Mouse (Mus musculus) fat pad, adult 2 months (tissue): Measurements from ENCODE around the gene Phpt1.

Source experiments
- DNase-seq: peaks from one replicate; pipeline ENCODE4 v3.0.0-alpha.2; 2011; ENCODE audit warnings: low read depth, low spot score; ENCODE audit errors: extremely low read depth

Phpt1 gene

DNA sequence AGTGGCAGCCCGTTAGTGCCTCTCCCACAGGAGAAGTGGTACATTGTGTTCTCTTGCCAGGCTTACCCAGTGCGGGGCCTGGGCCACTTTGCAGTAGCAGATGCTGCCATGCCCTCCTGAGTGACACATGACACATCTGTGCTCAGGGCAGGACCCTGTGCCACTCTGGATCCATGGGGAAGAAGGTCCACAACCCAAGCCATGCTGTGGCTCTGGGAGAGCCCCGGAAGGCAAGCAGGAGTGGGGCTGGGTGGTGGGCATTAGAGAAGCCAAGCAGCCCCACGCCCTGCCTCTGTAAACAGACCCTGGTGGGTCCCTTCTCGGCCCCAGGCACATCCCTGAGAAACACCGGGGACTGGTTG, 8.1 kb upstream of the Phpt1 start:
- DNase-seq: no peak

DNA sequence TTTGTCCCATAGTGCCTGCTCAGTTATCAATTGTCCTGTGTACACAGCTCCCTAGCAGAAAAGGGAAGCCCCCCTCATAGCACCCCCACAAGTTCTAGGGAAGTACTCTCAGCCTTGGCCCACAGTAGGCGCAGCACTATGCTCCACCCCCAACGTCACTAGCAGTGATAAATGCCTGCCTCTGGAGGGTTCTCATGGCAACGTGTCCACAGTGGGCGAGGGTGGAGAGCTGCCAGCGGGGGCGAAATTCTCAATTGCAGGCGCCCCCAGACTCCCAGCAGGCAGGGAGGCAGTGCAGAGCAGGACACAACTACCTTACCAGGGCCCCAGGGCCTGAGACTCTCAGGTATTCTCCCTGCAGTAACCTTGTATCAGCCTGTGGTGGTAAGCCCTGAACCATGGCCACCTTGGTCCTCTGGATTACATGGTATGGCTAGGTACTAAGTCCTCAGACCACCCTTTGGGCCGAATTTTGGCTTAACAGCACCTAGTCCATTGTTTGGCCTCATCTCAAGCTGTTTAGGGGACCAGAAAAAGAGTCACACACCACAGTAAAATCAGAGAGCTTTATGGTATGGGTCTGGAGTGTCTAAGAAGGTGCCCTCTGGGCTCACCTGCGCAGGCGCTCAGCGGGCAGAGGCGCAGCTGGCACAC, 7.6 kb upstream of the Phpt1 start:
- DNase-seq: no peak

DNA sequence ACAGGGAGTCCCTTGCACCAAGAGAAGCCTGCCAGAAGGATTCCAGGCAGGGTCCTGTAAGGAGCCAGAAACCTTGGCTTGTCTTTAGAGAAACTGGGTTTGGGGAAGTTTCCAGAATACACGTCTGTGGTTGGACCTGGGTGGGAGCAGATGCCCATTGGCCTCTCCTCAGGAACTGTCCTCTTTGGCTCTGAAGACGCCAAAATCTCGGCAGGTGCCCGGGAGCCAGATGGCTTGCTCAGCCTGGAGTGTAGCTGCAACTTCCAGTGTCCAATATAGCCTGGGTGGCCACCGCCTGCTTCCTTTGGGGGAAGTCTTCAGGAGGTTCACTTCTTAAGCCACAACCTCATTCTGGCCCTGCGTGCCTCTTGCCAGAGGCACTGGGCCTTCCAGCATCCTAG, 6.9 kb upstream of the Phpt1 start:
- no peak for DNase-seq

DNA sequence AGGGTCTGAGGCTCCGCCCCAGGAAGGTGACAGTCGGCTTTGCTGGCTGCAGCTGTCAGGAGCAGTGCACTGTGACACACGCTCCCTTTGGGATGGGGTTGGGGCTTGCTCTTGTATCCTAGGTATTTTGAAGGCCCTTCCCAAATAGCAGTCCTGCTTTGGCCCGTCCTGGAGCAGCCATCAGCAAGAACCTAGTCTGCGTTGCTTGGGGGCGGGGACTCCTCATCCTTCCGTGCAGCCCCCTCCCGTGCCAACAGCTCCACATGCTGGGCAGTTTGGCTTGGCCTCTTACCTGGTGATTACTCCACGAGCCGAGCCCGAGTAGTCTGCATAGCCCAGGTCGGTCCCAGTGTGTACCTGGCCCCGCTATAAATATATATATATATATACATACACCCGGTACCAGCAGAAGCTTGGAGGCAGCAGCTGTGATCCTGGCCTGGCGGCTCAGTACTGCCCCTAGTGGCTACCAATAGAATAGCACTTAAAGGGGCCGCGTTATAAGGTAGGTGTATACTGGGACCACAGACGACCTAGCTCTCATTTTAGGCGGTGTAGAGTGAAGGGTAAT, 6.4 kb upstream of the Phpt1 start, which contains the start of gene Ajm1:
Gene Ajm1 (minus strand): TSS at position 464 of the 571 bp plus-strand sequence.
- no peak for DNase-seq

DNA sequence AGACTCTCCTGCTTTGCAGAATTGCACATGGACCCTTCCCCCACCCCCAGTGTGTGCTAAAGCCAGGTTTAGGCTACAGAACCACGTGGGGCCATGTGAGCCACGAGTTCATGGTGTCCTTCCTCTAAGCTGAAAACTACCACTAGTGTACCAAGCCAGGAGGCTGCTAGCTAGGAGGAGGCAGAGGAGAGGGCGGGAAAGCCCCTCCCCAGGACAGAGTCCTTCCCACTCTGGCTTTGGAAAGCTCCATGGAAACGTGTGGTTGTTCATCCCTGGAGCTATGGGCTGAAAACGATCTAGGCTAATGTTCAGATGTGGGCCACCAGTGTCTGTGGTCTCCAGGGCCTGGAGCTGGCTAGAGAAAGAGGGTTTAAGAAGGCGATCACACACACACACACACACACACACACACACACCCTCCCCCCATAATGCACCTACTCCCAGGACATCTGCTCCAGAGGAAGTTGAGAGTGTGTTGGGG, 5.6 kb upstream of the Phpt1 start:
- no peak for DNase-seq

DNA sequence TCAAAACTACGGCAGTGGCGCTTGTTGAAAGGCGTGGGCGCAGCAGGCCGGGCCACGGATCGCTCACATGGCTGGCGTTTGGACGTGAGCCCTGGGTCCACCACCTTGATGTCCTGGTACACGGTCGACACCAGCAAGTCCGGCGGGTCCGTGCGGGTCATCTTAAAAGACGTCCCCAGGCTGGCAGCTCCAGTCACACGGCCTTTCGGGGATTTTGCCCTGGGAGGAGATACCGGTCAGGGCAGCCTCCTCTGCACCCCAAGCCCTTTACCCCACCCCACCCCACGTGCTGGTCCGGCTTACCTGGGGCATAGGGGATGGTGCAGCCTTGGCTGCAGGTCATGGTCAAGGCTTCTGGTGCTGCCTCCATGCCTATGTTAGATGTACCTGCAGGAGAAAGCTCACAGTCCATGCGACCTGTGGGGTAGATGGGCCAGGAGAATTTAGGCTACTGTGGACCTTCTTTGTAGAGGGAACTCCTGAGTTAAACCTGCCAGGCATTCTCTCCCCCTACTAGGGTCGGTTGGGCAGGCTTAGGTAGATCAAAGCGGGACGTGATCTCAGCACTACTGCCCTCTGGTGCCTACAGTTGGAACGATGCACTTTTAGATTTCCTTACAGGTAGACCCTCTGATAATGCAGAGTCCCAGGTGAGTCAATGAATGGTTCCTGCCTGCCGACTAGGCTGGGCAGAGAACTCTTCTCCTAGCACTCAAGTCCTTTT, 4.9 kb upstream of the Phpt1 start:
- no peak for DNase-seq

DNA sequence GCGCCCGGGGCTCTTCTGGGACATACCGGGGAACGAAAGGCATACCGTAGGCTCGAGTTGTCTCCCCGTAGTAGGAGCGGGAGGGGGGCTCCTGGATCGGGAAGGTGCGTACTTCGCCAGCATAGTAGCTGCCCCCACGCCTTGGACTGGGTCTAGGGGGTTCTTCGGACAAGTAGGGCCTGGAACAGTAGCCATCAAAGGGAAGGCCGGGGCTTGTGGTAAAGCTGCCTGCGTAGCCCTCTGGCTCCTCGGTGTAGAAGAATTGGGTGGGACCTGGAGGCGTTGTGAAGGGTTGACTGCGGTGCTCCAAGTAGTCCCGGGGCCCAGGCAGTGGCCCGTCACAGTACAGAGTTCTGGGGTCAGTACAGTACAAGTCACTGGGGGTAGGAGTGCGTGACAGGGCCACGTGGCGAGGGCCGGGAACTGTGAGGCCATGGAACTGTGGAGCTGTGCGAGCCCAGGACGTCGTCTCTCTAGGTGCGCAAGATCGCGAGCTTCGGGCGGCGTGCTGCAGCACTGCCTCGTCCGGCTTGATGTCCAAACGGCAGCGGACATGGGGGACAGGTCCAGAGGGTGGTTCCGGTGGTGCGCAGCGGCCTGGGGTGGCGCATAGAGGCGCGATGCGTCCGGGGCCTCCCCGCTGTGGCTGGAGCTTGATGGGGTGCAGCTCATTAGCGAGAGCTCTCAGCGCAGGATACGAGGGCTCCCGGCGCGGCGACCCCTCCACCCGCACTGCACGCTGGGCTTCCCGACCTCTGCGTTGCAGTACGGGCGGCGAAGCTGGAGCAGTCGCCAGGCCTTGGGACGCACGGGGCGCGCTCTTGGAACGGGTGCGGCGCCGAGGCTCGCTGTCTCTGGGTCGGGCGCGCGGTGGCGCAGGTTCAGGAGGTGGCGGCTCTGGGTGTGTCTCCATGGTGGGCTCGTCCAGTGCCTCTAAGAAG, 4.0 kb upstream of the Phpt1 start:
- no peak for DNase-seq

DNA sequence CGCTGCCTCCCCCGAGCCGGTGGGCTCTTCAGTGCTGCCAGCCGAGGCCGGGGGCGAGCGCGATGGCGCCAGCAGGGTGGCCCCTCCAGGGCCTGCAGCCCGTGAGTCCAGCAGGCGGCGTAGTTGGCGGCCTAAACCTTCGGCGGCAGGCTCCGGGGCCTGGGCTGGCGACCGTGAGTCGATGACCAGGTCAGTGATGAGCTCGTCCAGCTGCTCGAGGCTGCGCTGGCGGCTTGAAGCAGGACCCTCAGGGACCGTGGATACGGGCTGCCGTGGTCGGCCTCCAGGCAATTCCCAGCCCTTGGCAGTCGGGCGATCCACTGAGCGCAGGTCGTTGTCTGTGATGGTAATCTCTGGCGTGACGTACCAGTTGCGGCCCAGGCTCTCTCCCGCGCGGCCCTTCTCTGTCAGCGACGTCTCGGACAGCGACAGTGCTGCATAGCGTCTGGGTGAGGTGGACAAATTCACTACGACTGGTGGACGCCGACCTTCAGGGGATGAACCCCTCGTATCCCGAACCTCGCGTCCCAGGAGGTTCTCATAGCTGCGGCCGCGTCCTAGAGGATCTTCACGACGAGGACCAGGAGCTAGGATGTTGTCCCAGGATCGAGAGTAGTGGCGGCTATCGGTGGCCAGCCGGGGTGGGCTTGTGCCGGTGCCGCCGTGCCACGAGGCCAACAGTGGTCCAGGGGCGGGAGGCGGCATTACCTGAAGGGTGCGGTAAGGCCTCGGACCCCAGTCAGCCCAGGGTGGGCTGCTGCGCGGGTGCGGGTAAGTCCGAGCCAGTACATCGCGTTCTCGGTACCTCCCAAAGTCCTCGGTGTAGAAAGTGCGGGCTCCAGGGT, 3.1 kb upstream of the Phpt1 start:
- no peak for DNase-seq

DNA sequence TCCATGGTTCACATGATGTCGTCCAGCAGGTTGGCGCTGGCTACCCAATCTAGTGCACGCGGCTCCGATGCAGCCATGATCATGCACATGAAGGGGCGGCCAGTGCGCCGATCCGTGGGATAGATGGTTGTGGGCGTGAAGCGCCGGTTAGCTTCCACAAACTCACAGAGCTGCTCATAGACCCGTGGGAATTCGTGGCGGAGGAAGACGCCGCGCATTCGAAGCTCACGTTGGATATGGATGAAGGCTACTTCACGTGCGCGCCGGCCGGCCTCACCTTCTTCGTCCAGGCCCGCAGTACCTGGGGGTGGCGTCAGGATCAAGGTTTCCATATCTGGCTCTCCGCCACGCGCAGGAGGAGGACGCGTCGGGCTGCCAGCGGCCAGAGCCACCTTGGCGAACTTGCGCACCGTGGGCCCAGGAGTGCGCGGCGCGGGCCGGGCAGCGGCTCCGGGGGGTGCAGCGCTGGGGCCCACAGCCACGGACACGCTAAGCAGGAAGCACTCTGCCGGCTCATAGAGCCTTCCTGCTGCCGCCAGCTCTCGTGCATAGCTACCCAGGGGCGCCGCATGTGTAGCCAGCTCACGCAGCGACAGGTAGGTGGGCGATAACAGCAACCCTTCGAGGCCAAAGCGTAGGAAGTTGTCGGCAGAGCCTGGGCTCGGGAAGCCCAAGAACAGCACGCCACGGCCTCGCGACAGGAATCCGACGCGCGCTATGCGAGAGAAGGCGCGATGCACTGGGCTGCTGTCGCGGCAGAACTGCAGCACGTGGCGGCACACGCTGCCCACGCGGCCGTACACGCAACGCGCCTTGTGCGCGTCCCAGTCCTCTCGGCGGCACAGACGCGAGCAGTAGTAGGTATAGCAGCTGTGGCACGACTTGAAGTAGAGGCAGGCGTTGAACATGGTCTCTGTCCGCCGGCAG, 2.2 kb upstream of the Phpt1 start:
- no peak for DNase-seq

DNA sequence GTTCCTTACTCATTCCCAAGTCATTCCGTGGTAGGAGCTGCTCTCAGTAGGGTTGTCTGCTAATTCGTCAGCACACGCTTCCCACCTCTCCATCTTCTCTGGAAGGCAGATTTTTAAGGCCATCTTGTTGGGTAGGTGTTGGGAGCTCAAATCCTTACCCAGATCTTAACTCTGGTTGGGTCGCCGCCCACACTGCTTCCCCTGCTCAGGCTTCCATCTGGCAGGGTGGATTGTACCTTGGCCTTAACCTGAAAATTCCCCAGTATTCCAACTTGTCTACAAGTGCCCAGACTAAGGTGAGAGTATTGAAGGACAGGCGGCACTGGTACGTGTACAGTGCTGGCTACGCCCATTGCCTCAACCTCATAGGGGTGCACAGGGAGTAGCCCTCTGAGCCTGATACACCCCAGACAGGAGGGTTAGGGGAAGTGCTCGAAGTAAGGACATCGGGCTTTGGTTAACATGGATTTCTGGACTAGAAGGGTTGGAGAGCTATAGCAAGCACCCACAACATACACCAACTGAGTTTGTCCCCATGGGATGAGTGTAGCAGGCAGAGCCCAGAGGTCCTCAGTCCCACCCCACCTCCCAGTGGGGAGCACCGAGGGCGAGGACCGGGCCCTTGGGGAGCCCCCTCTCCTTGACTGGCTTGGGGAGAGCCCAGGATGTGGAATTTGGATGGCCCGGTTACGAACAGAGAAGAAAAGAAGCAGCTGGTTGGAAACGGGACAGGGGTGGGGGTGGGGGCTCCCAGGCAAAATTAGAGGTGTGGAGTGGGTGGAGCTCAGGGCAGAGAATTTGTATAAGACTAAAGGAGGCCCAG, 1.2 kb upstream of the Phpt1 start:
- DNase-seq: no peak

DNA sequence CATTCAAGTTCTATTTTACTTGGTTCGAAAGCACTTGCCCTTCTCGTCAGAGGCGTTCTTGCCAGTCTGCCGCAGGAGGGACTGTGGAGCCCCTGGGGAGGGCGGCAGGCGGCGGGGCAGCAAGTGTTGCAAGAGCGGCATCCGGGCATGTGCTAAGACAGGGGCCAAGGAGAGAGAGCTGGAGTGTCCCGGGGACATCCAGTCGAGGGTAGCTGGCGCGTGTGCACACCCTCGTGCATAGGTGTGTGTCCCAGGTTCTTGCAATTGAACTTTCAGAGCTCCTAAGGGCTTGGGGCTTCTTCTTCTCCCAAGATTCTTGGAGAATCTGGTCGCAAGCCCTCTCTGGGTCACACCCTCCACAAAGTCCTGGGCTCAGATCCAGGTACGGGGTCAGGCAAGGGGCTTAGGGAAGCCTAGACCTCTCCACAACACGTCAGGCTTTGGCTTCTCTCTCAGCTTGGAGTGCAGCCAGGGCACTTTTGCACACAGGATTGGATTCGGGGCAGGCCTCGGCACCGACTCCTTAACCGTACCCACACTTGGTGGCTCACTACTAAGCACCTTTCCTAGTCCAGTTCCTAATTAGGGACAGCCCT, 506 bp upstream of the Phpt1 start:
- no peak for DNase-seq

DNA sequence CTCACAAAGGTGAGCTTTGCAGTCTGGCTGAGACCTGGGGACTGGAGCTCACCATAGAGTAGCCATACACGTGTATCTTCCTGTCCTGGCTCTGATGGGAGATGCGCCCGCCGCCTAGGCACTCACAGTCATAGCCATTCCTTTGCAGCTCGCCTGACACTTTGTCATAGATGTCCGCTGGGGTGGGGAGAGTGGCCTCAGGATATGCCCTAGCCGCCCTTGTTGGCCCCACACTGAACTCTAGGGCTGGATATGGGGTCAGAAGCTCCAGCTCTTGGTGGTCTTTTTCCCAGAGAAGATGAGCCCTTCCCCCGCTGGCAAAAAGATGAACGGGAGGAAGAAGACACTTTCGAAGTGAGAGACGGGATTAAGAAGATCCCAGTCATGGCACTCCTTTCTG, 888 bp downstream of the Phpt1 start:
- DNase-seq: no peak

DNA sequence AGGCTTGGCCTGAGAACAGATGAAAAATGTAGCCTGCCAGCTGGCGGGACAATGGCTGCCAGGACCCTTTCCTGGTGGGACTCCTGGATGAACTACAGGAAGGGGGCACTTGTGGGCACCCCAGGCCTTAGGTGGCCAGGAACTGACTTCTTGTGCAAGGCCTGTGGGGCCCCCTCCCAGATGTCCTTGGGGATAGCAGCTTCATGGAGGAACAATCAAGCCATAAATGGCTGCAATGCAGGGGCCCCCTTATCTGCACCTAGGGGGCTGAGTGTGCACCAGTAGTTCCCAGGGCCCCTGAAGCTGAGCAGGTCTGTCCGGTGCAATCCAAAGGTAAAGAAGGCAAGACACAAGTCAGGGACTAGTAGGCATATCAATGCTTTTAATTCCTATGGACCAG, 2.0 kb downstream of the Phpt1 start:
- no peak for DNase-seq

DNA sequence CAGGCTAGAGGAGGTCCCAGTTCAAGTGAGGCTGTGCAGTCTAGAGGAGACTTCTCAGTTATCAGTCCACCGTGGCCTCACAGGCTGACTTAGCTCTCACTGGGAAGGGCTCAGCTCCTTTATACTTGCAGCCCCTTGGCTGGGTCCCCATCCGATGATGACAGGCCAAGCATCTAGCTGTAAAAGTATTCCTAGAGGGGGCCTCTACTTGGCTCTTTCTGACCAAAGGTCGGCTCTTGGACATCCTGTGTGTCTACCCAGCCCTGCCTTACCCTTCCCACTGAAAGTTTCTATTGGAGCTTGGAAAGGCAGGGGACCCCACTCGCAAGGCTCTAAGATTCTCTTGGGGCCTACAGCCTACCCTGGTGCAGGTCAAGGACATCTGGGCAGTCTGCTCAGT, 3.8 kb downstream of the Phpt1 start:
- no peak for DNase-seq

DNA sequence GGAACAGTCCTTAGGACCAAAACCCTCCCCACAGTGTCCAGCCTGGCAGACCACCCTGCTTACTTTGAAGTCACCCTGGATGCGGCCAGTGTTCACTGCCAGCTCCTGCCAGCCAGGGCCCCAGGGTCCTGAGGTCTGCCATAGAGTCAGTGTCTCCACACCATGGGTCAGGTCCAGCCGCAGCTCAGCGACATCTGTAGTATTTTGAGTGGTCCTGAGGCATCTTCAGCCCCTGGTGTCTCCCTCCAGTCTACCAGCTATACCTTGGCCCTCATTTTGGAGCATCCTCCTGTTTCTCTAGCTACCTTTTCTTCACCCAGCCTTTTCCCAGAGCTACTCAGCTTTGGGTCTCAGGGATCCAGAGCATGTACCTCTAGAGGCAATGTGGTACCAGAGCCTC, 5.7 kb downstream of the Phpt1 start:
- DNase-seq: no peak

DNA sequence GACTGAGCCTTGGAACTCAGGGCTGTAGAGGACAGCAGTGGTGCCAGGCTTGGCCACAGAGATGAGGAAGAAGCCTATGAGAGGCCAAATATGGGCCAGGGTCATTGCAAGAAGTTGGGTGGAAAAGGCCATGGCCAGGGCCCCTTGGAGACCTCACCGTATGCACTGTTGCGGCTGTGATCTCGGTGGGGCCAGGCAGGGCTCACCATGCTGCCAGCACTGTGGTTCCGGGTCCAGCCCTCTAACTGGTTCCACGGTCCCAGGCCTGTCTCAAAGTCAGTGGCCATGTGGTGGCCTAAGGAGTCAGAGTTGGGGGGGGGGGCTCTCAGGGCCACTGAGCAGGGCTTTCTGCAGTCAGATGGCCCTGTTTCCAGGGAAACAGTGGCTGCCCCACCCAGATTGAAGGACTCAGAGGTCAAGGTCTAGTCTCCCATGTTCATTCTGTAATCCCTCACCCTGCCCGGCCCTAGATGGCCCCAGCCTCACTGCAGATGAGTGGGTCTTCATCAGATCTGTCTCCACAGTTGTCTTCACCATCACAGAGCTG, 6.5 kb downstream of the Phpt1 start:
- no peak for DNase-seq

DNA sequence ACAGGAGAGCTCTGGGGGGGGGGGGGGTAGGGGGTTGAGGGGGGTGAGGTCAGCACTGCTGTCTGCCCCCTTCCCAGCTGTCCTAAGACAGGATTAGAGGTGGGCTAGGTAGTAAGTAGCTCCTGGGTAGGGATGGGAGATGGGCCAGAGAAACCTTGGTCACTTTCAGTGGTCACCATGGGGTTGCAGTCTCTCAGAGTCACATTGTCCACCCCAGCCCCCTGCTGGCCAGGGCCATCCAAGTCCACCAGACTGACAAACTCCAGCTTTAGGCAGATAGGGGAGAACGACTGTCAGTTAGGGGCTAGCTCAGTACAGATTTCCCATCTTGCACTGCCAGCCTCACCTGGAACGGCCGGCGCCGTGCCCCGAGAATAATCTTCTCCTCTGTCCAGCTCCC, 8.5 kb downstream of the Phpt1 start:
- DNase-seq: no peak

DNA sequence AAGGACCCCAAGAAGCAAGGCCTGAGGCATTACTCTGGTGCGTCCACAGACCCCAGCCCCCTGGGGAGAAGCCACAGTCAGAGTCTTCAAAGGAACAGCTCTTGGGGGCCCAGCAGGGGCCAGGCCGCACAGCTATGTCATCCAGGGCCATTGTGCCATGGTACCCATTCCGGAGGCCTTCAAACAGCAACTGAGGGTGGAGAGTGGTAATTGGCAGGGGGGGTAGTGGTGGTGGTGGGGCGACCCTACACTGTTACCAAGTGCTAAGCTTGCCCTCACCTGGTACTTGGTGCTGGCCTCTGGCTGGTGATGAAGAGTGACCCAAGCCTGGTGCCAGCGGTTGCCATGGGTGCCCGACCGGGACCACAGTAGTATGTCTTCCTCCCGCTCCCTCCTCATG, 9.3 kb downstream of the Phpt1 start:
- DNase-seq: no peak
